Mouse (Mus musculus) cerebellum, adult 2 months (tissue): ENCODE measurements around the gene Ptgds.

Source experiments
- CTCF ChIP-seq: fragments of 200-500 bp; IDR thresholded peaks from 2 replicates; pipeline ENCODE4 v1.5.1; 2011; ENCODE audit warnings: low read depth, mild to moderate bottlenecking, control low read depth, low read length, moderate library complexity, borderline replicate concordance; ENCODE audit not compliant: insufficient read depth
- POLR2A ChIP-seq: fragments of 200-500 bp; IDR thresholded peaks from 2 replicates; pipeline ENCODE4 v1.6.1; 2011; ENCODE audit warnings: low read length, control low read depth, borderline replicate concordance; ENCODE audit not compliant: insufficient read depth

DNA sequence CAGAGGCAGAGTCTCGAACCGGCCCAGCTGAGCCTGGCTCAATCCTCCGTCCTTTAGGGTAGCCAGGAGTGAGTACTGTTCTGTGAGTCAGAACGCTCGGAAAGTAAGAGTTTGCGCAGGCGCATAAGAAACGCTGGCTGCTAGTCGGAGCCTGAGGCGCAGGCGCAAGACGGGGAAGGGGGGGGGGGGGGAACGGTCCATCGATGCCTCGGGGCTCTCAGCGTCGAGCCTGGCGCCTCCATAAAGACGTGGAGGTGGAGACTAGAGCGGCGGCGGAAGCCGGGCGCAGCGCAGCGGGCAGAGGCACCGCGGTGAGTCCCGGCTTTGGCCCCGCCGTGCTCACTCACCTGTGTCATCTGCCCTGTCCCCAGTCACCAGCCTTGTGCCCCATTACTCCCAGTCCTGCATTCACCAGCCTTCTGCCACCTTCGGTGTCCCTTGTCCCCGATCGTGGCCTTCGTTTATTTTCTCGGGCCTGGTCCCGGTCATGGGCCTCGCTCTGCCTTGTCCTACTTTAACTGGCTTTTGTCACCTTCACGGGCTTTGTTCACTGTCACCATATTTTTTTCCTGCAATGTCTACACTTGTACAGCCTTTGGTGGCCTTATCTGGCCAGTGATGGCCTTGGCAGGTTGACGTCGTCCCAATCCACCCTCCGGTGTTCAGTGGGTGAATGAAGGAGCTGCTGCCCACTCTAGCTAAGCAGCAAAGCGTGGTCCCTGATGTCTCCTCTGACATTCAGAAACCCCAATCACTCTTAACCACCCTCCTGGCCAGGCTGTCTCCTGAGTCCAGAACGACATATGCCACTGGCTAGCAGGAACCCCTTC, 30.9 kb upstream of the Ptgds start, which contains the start of gene Fbxw5:
- TF ChIP-seq CTCF (no peak), POLR2A (peak; percentile 62)
